Comparison of ENCODE assay signal across 1 mouse cellular context in genomic region chr8:109691769-109692168, GRCm38 (mm10).
TF ChIP-seq lines count a peak whose summit lies in the region.

No protein-coding gene starts in this region.

TF ChIP-seq in MEL, 35 proteins besides CTCF, POLR2A, EP300 and RAD21 (continued from another document):
- TF ChIP-seq ETS1 (IDR thresholded peaks at IDR 0.05; ENCODE audit: low read depth, low read length) = 0 out of 2 replicates have a peak, but pooled peaks have one; percentile 22
